Comparison of ENCODE assay signal across 10 mouse cellular contexts in the genomic region with DNA sequence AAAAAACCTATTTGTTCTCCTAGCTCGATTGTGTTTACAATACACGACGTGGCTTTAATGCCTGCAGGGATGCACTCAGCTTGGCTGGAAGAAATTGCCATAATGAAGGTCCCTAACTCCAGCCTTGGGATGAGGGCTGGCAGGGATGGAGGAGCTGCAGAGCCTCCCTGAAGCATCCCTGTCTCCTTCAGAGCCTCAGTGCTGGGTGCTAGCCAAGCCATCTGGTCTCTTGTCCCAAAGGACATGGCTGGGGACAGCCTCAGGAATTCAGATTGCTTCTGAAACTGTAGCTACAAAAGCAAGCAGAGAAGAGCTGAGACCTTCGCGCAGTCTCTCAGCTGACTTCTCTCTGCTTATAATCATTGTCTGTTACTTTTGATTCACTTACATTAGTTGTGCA.
DNase-seq lines count a peak whose midpoint lies in the region; ATAC-seq and TF ChIP-seq lines count a peak whose summit lies in the region.
"Had no signal": no experiment of that assay in that cellular context is flagged by ENCODE, and none has a peak within 500 bp of the region (broad histone marks: within the 10 kb centered on the region; RNA-seq: fewer than 3 reads in every experiment).

No protein-coding gene starts in this region.

- DNase-seq in heart, adult 2 months: peak; percentile 25 to 33
- no peak for DNase-seq in heart, embryonic 10.5 days (ENCODE audit: low spot score)
- peak; percentile 75 for DNase-seq in lung, embryonic 14.5 days
- DNase-seq in lung, postnatal 36 days: no peak
- peak; percentile 81 for DNase-seq in cerebellum, adult 11-12 months
- peak; percentile 63 for DNase-seq in gastrocnemius, postnatal 14 days
- no peak for DNase-seq in ovary, adult 18-20 months (ENCODE audit: low spot score)
- no peak for DNase-seq in urinary bladder, postnatal 4 days (ENCODE audit: low spot score in 2 of 2)

- no peak for TF ChIP-seq EP300 in heart, adult 2 months (IDR thresholded peaks at IDR 0.05; ENCODE audit: insufficient read depth, low read depth, low read length)

- H3K27ac ChIP-seq in heart, adult 2 months: no peak overlapping the region
- no peak overlapping the region for H3K27ac ChIP-seq in heart, embryonic 10.5 days
- no peak overlapping the region for H3K27ac ChIP-seq in lung, embryonic 14.5 days (ENCODE audit: low read depth)
- H3K27ac ChIP-seq: left cerebral cortex, adult 2 months; neural tube, embryonic 12.5 days had no signal

- no peaks in the 10 kb centered on the region for H3K27me3 ChIP-seq in heart, adult 2 months (ENCODE audit: control insufficient read depth, insufficient read depth, low read length)
- no peaks in the 10 kb centered on the region for H3K27me3 ChIP-seq in heart, embryonic 10.5 days (ENCODE audit: insufficient read depth, poor library complexity, severe bottlenecking)
- H3K27me3 ChIP-seq in lung, embryonic 14.5 days (ENCODE audit: insufficient read depth, low read length): no peaks in the 10 kb centered on the region
- H3K27me3 ChIP-seq: neural tube, embryonic 12.5 days had no signal

- 78% methylated on average over 5 of the region's 5 CpGs for WGBS in heart, adult 2 months
- WGBS in heart, embryonic 10.5 days: 86% methylated on average over 5 of the region's 5 CpGs
- 68% methylated on average over 5 of the region's 5 CpGs for WGBS in lung, embryonic 14.5 days

- H3K4me1 ChIP-seq in heart, adult 2 months (ENCODE audit: control insufficient read depth, insufficient read depth, low read length): no peaks in the 10 kb centered on the region
- no peaks in the 10 kb centered on the region; the same call in 1 of the 2 replicates for H3K4me1 ChIP-seq in heart, embryonic 10.5 days
- peaks cover 9% of the 10 kb centered on the region for H3K4me1 ChIP-seq in lung, embryonic 14.5 days (ENCODE audit: insufficient read depth)
- H3K4me1 ChIP-seq: neural tube, embryonic 12.5 days had no signal

- H3K4me2 ChIP-seq in lung, embryonic 14.5 days: no peak overlapping the region
- H3K4me2 ChIP-seq: neural tube, embryonic 12.5 days had no signal

- H3K79me2 ChIP-seq in heart, adult 2 months (replicated peaks; ENCODE audit: control insufficient read depth, insufficient read depth, low read length): no peaks in the 10 kb centered on the region

- intact Hi-C loops in heart, adult 2 months (cut with DNase I): no loop called here
- intact Hi-C loops in gastrocnemius, postnatal 14 days (cut with DNase I; ENCODE audit: low total_unique reads): no loop called here

- no peak overlapping the region for H3K4me3 ChIP-seq in heart, adult 2 months
- H3K4me3 ChIP-seq in heart, embryonic 10.5 days: no peak overlapping the region
- H3K4me3 ChIP-seq in lung, embryonic 14.5 days (ENCODE audit: low read depth, low read length): no peak overlapping the region
- H3K4me3 ChIP-seq: left cerebral cortex, adult 2 months; neural tube, embryonic 12.5 days had no signal

- TF ChIP-seq POLR2A in heart, adult 2 months (IDR thresholded peaks at IDR 0.05; ENCODE audit: insufficient read depth, low read depth, low read length): no peak

- ATAC-seq in lung, embryonic 14.5 days (ENCODE audit: insufficient read depth): peak; percentile 69; the same call in 1 of the 2 replicates

- no peaks in the 10 kb centered on the region for H3K36me3 ChIP-seq in heart, adult 2 months (ENCODE audit: control insufficient read depth, insufficient read depth, low read length)
- H3K36me3 ChIP-seq in heart, embryonic 10.5 days: no peaks in the 10 kb centered on the region
- no peaks in the 10 kb centered on the region for H3K36me3 ChIP-seq in lung, embryonic 14.5 days (ENCODE audit: insufficient read depth)
- H3K36me3 ChIP-seq: neural tube, embryonic 12.5 days had no signal

- H3K9ac ChIP-seq in heart, adult 2 months (ENCODE audit: low read depth, low read length): no peak overlapping the region
- H3K9ac ChIP-seq in lung, embryonic 14.5 days: no peak overlapping the region
- H3K9ac ChIP-seq: neural tube, embryonic 12.5 days had no signal

- no peaks in the 10 kb centered on the region for H3K9me3 ChIP-seq in heart, embryonic 10.5 days
- no peaks in the 10 kb centered on the region for H3K9me3 ChIP-seq in lung, embryonic 14.5 days (ENCODE audit: low read depth, low read length)
- H3K9me3 ChIP-seq: neural tube, embryonic 12.5 days had no signal

- no peak for TF ChIP-seq CTCF in heart, adult 2 months (IDR thresholded peaks at IDR 0.05)
- no peak for TF ChIP-seq CTCF in lung, embryonic 14.5 days (IDR thresholded peaks at IDR 0.05; ENCODE audit: low read depth)

Comparison
In these comparisons a context has a peak if more than half of its experiments do, and no peak if none do; other contexts are left out.
1. DNase-seq: peak in heart, adult 2 months (2 of 2), lung, embryonic 14.5 days (single experiment), cerebellum, adult 11-12 months (single experiment) and gastrocnemius, postnatal 14 days (single experiment); none in heart, embryonic 10.5 days (single experiment), lung, postnatal 36 days (single experiment), ovary, adult 18-20 months (single experiment) and urinary bladder, postnatal 4 days (0 of 2).